Mouse (Mus musculus): ENCODE results near the gene Otub1. TPM values are rescaled to one million over a fixed set of nuclear protein-coding genes. Genes with fewer than 3 reads are reported as not detected.

The Otub1 gene
- total RNA-seq, 2 experiments from 2014 or later: 73.9 to 79.3 TPM

DNA sequence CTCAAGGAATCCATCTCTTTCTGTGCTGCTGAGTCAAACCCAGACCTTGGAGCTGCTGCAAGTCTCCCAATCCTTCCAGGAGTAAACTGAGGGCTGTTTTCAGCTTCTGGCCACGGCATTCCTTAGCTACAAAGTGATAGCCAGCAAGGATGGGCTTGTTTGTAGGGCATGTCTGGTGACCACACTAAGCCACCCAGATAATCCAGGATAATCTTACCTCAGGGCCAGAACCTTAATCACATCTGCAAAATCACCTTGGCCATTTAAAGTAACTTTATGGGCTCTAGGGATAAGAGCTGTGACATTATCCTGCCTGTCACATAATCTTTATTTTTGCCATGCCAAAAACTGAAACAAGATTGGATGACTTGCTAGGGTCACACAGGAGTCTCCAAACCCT lies 6.1 kb upstream of the Otub1 start:
- DNase-seq (ENCODE audit: low spot score in 2 of 2): no peak

DNA sequence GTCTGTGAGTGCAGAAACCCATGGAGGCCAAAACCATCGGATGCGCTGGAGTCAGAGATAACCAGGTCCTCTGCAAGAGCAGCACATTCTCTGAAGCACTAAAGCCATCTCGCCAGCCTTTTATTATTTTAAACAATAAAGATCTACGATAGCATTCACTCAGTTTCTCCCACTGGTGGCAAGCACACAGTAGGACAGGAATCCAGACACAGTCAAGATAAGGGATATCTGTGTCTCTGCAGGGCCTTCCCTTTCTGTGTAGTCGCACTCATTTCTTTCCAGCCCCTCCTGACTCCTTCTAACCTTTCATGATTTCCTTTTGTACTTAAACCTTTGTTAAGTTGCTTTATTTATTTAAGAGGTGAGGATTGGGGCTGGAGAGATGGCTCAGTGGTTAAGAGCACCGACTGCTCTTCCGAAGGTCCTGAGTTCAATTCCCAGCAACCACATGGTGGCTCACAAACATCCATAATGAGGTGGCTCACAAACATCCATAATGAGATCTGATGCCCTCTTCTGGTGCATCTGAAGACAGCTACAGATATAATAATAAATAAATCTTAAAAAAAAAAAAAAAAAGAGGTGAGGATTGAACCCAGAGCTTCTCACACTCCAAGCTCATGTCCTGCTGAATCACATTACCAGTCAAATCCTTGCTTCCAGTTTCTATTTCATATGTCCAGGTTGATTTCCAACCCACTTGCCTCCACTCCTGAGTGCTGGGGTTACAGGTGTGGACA lies 4.0 kb upstream of the Otub1 start:
- no peak for DNase-seq (ENCODE audit: low spot score in 2 of 2)

DNA sequence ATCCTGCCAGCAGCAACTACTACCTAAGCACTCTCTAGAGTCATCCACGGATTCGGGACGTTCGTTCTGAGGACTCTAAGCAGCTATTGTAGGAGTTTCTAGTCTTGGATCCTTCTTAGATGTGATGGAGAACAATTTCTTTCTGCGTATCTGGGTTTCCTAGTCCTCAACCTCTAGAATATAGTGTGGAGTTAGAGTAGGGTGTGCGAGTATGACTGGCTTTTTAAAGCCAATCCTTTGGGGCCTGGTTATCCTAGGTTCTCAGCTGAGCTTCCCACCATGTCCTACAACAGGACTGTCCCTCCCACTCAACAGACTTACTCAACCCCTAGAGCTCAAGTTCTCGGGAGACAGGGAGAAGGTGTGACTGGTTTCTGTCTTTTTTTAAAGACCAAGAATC lies 790 bp downstream of the Otub1 start:
- DNase-seq (ENCODE audit: low spot score in 2 of 2): no peak

DNA sequence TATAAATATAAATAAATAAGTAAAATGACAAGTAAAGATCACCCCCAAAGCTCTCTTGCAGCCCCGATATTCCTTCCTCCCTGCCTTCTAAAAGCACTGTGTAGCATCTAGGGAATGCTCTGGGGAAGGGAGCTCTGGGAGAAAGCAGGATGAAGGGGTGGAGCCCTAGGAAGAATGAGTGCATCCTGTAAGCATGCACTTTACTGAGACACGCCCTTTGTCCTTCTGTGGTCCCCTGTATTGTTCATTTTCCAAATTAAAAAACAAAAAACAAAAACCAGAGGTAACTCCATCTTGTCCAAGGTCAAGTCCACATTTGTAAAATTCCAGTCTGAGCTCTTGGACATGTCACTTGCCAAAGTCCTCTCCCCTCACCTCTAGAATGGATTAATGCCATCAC lies 1.2 kb downstream of the Otub1 start:
- DNase-seq (ENCODE audit: low spot score in 2 of 2): no peak

DNA sequence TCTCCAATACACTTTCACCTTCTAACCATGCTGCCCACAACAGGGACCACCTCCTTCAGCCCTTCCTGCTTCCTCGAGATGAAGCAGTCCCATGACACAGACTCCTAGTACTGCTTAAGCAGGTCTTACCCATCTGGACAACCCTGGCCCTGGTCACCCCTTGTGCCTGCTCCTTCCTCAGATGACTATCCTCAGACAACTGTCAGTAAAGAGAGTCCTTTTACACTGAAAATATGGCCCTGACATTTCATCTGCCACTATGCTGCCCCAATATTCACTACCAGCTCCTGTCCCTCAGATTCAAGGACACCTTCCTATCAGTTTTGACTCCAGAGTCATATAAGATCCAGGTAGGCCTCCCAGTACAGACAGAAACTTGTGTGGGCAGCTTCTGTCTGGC lies 5.7 kb downstream of the Otub1 start:
- no peak for DNase-seq (ENCODE audit: low spot score in 2 of 2)

DNA sequence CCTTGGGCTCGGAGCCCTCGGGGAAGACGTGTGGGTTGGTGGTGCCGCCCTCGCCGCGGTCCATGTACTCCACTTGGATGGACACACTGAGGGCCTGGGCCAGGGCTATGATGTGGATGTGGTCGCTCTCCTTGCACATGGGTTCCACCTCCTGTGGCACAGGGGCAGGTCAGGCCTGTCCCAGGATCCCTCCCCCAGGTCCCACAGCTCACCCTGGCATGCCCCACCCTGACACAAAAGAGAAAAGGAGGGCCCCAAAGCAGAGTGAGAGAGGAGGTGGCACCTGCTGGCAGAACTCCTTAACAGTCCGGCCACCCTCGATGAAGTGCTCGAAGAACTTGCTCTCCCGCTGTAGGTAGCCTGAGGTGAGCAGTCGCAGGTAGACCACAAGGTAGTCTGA lies 7.0 kb downstream of the Otub1 start:
- no peak for DNase-seq (ENCODE audit: low spot score in 2 of 2)

DNA sequence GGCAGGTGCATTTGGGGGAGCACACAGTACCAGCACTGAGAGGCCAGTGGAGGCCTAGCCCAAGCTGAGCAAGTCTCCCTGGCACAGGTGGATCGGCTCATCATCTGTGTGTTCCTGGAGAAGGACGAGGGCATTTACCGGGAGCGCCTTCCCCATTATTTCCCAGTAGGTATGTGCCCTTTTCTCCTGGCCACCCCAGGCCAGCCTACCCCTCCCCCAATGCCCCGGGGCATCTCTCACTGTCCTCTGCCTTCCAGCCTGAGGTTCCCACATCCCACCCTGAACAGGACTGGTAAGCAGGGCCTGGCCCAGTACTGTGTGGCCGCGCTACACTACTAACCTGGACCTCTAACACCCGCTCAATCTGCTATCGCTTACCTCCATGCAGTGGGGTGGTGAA lies 8.7 kb downstream of the Otub1 start:
- no peak for DNase-seq (ENCODE audit: low spot score in 2 of 2)

DNA sequence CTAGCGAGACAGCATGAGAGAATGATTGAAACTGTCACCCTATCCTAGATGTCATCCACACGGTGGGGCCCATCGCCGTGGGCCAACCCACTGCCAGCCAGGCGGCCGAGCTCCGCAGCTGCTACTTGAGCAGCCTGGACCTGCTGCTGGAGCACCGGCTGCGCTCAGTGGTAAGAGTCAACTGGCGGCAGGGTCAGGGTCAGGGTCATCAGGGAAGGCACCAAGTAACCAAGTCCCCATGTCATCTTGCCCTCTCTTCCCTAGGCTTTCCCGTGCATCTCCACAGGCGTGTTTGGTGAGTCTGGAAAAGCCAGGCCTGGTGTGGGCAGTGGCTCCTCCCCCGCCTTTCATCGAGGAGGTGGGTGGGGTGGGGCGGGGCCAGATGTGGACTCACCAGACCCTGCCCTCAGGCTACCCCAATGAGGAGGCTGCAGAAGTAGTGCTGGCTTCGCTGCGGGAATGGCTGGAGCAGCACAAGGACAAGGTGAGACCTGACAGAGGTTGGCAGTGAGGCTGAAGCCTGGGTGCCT lies 9.3 kb downstream of the Otub1 start:
- no peak for DNase-seq (ENCODE audit: low spot score in 2 of 2)

DNA sequence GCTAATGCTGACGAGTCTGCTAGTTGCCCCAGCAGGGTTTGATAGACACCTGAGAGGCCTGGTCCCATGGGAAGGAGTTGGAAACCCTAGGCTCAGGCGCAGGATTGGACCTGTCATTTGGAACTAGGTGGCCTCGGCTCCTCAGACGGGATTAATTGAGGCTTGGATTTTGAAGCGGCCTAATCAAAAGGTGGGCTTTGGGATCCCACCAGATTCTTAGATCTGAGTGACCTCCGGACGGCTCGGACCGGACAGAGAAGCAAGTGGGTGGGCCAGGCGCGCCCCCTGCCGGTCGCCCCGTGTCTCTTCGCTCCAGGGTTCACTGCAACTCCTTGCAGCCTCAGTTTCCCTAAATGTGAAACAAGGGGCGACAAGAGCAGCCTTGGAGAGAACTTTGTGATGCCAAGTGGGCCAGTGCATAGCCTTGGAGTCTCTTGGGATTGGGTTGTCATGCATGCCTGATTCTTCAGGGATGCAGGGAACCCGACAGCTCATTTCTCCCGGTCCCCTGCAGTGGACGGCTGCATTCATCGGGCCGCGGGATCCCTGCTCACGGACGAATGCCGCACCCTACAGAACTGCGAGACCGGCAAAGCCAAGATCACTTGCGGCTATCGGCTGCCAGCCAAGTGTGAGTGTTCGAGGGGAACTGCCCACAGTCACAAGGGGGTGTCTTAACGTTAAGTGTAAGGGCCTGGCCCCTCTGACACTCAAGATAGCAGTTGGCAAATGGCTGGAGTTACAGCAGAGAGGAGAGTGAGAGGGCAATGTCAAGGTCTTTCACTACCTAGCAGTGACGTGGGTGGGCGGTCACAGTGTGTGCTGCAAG lies 10.0 kb downstream of the Otub1 start:
- peak; percentile 67 to 72 for DNase-seq (ENCODE audit: low spot score in 2 of 2)

DNA sequence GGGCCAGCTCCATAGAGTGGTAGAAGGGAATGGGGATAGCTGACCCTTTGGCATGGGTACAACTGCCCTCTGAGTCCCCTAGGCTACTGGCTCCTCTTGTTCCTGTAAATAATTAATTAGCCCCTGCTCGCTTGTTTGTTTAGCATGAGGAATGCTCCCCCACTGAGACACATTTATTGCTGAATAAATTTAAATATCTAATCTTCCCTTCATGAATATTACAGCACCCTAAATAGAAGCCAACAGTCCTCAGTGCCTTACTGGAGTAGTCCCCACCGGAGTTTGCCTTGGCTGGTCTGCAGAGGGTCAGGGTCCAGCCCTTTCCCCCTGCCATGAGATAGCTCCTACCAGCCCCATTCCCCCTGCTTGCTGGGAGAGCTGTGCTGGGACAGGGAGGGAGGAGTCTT lies 13.6 kb downstream of the Otub1 start:
- no peak for DNase-seq (ENCODE audit: low spot score in 2 of 2)

DNA sequence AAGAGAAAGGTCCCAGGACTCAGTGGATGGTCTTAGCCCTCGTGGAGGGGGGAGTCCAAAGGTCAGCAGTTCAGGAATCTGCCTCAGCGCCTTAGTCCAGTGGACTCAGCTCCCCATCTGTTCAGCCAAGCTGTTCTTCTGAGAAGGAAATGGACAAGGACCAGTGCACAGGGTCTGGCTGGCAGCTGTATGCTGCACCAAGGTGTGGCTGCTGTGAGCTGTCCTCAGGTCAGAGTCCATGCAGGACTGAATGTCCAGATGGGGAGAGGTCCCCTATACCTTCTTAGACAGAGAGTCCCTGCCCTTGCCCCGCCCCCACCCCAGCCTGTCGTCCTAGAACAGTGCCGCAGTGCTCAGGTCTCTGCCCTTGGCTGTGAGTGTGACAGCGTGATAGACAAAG lies 14.5 kb downstream of the Otub1 start:
- no peak for DNase-seq (ENCODE audit: low spot score in 2 of 2)

DNA sequence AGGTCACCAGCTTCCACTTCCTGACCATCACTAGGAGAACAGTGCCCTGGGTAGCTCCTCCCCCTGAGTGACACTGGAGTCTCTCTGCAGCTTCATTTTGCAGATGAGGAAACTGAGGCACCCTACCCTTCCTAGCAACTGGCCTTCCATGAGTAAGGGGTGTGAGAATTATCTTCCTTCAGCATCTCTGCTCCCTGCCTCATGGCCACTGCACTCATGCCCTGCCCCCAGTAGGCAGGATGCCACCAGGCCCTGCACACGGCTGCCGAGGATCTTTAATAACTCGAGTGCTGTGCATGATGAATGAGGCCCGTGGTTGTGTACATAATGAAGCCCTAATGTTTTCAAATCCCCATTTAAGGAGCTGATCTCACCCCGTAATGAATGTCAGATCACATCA lies 15.1 kb downstream of the Otub1 start:
- DNase-seq (ENCODE audit: low spot score in 2 of 2): no peak

DNA sequence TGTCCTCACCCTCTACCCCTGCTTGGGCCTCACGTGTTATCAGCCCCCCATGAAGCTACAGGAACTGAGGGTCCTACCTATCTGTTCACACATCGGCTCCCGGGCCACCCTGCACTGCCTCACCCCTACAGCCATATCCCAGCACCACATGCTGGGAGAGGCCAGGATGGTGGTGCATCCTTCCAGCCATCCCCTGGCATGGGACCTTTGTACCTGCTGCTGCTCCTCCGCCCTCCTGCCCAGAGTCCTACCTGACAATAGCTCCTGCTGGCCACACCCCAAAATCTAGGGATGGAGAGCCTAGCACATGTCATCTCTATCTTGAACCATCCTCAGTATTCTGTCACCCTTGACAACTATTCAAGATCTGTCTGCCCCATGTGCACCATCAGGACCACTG lies 17.1 kb downstream of the Otub1 start:
- no peak for DNase-seq (ENCODE audit: low spot score in 2 of 2)

DNA sequence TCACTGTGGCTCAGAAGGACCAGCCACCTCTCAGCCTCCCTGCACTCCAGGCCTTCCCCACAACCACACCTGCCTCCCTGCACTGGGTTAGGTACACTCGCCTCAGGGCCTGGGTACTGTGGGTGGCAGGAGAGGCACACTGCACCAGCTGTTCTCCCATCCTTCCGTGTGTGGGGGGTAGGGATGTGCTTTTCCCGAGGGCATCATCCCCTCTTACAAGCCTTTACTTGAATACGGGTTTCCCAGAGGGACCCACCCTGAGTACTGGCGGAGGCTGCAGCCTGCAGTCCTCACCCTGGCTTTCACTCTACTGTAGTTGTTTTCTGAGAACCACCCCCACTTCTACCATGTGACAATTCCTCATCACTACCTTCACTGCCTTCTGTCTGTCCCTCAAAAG lies 19.0 kb downstream of the Otub1 start:
- DNase-seq (ENCODE audit: low spot score in 2 of 2): no peak

DNA sequence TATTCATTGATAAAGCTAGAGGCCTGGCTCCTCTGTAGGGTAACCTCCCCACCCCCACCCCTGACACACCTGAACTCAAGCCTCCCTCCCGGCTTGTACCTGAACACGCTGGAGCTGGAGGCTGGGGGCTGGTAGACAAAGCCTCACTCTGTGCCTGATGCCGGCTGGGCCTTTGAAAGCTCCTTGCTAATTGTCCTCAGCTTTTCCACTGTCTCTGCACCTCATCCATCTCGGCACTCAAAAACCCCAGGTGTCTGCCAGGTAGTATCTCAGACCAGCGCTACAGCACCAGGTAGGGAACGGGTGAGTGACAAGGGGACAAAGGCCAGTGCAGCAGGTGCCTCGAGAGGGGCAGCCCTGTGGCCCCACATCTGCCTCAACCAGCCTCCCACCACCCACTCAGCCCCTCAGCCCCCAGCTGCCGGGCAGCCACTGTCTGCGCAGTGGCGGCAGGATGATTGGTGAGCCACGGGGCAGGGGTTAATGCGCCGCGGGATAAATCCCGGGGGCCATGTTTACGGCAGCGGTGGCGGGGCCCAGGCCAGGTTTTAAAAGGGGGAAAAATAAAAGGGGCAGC lies 20.3 kb downstream of the Otub1 start:
- DNase-seq (ENCODE audit: low spot score in 2 of 2): no peak

DNA sequence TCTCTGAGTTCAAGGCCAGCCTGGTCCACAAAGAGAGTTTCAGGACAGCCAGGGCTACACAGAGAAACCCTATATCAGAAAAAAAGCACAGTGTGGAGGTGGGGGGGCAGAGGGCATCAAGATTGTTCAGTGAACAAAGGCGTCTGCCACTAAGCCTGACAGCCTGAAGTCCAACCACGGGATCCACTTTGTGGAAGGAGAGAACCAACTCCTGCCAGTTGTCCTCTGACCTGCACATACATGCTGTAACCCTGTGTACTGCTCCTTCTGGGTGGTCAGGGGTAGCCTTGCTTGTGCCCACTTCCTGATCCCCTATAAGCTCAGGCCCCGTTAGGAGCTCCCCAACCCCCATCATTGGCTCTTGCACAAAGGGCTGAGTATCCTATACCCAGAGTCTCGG lies 21.1 kb downstream of the Otub1 start:
- DNase-seq (ENCODE audit: low spot score in 2 of 2): no peak

DNA sequence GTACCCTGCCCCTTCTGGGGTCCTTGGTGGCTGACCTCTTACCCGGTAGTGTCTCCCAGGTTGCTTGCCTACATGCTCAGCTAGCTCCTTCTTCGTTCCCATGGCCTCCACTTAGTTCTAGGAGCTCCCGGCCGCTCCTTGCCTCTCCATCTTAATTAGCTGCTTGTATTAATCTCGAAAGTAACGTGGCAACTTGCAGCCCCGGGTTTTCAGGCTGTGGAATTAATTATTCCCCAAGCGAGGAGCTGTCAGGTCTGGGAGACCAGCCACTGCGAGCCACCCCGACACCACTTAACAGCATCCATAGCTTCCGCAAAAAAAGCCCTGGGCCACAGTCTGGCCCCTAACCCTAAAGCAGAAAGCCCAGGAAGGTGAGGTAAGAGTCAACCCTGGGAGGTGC lies 22.7 kb downstream of the Otub1 start:
- no peak for DNase-seq (ENCODE audit: low spot score in 2 of 2)

DNA sequence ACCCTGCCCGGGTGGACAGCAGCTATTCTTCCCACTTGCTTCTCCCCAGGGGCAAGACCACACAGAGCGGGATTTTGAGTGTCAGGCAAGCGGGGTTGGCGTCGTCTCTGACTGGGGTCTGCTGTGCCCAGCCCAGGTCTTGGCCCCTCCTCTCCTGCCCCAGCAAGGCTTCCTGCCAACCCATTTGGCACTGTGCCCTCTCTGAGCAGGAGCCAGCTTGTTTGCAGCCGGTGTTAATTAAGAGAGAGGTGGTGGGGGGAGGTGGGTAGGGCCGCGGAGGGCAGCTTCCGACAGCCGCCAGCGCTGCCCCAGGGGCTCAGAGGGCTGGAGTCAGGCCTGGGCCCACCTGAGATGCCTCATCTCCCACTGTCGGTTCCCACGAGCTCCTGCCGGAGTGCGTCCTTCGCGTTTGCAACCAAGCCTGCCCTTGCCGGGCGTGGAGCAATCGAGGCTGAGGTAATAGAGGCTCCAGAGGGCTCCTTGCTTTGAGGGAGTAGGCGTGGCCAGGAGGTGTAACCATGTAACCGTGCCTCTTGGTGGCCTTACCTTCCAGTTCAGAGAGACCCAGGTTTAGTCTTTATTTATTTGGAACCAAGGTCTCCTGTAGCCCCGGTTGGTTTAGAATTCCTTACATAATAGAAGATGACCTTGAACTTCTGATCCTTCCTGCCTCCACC lies 23.7 kb downstream of the Otub1 start:
- peak in 1 of 2 experiments; percentile 39 for DNase-seq (ENCODE audit: low spot score in 2 of 2)

DNA sequence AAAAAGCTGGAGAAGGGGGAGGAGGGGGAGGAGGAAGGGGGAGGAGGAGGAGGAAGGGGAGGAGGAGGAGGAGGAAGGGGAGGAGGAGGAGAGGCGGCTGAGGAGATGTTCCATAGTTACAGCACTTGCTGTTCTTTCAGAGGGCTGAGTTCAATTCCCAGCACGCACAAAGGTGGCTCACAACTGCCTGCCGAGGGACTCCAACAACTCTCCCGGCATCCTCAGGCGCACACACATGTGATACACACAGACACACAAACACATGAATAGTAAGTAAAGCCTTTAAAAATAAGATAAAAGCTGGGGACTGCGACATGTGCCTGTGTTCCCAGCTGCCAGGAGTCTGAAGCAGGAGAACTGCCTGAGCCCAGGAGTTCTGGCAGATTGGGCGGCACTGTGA lies 24.6 kb downstream of the Otub1 start:
- DNase-seq (ENCODE audit: low spot score in 2 of 2): no peak

DNA sequence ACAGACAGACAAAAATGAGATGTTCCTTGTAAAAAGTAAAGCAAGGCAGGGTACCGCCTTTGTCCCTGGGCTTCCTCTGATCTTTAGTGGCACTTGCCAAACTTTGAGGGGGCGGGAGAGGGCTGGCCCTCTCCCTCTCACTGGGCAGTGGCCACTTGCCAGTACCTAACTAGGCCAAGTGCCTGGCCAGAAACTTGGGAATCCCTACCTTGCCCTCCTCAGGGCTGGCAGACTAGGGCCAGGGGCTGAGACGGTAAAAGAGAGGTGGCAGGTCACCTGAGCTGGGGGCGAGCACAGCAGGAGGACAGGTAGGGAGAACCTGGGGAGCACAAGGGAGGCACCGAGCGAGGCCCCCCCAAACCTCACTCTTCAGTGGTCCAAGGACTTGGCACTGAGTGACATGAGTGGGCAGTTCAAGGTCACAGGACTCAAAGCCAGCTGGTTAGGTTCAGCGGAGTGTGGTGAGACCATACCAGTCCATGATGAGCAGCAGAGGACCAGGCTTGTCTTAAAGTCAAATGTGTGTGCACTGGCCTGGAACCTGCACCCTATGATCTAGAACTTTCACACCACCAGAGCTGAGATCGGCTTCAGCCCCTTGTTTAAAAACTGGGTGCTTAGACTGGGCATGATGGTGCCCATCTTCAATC lies 25.2 kb downstream of the Otub1 start:
- DNase-seq (ENCODE audit: low spot score in 2 of 2): no peak

DNA sequence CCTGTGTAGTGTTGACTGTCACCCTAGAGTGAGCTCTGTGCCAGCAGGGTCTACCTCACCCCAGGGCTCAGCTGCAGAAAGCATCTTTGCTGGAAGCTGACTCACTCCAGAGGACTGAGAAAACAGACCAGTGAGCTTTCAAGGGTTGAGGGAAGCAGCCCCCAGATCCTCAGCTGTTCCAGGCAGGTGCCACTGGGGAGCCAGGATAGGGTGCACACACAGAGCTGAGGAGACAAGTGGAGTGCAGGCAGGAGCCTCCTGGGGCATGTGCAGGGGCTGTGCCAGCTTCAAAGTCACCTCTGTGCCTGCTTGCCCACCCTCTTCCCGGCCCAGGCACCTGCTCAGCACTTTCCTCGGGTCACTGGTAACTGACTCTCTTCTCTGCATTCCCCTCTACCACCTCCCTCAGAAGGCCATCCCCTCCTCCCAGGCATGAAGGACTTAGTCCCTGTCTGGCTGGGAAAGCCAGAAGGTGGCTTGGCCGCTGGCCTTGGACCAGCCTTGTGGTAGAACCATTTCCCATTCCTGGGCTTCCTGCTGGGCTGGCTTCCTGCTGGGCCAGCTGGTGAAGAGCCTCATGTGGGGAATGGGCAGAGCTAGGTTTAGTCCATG lies 27.2 kb downstream of the Otub1 start:
- no peak for DNase-seq (ENCODE audit: low spot score in 2 of 2)
